Mouse (Mus musculus) cerebellum, postnatal 36 days (tissue): Measurements from ENCODE around the gene Mcrs1.
"Not testable (repeated sequence)": the region's sequence is repeated elsewhere in the genome, so short reads cannot be mapped to it uniquely, and the experiment has no call there.

Experiments
- DNase-seq, 2 experiments: peaks; one replicate each; pipeline ENCODE4 v3.0.0; 2021 to 2022; ENCODE audit warnings: mixed read lengths in 2 of 2

The Mcrs1 gene

GRCm38 (mm10) chr15:99251626-99252380, at the start of gene Mcrs1:
Gene Mcrs1, minus strand, starts transcription at chr15:99251961.
- peak; percentile 97 for DNase-seq

DNA sequence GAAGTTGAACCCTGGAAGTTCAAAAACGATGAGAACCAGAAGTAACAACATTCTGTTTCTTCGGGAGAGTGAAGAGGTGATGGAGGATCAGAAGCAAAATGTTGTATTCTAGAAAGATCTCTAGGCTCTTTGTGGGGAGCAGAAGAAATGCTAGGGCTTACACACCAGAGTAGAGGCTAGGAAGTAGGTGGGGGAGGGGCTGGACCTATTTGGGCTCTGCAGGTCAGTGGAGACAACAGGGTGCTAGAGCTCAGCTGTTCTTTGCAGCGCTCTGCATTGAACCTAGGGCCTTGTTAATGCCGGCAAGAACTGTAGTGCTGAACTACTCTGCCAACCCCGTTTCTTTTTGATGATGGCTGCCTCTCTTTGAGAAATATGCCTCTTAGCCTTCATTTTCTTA, 44.5 kb upstream of the Mcrs1 start:
- no peak for DNase-seq

GRCm38 (mm10) chr15:99295484-99295981, 43.8 kb upstream of the Mcrs1 start, which contains the start of gene Fam186b:
Gene Fam186b, minus strand, starts transcription at chr15:99295888.
- DNase-seq = peak; percentile 41 to 42

- peak; percentile 90 to 95 for DNase-seq
Measured at GRCm38 (mm10) chr15:99294813-99295374, 43.1 kb upstream of the Mcrs1 start, which contains the start of gene Prpf40b. Gene Prpf40b, plus strand, starts transcription at chr15:99295087.

DNA sequence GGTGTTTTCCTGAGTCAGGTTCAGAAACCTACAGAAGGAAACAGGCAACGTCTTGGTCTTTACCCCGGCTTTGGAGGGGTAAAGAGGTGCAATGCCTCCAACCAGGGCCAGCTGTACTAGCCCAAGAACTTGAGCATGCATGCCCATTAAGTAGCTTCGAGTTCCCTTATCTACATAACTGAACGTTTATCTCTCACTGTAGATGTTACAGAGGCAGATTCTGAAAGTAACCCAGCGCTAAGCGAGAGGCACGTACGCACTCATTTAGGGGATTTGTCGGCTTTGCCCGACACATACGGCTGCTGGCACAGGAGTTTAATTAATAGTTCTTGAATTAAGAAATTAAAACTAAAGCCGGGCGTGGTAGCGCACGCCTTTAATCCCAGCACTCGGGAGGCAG, 42.5 kb upstream of the Mcrs1 start:
- peak in 1 of 2 experiments; percentile 17 for DNase-seq

- DNase-seq = no peak
Measured at GRCm38 (mm10) chr15:99290586-99290985, 38.8 kb upstream of the Mcrs1 start.

DNA sequence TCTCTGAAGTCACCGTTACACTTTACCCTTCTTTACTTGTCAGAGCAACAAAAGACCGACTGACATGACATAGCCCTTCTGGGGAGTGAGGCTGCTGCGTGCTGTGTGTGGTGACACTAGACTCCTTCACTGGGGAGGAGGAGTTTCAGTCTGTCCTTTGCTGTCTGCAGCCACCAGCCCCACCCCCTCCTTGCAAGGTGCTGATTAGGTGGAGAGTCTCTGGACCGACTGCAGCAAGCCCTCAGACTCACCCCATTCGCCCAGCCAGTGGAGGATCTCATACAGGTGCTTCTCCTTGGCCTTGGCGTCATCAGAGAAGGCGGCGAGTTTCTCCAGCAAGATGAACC, 33.4 kb upstream of the Mcrs1 start:
- no peak for DNase-seq

DNA sequence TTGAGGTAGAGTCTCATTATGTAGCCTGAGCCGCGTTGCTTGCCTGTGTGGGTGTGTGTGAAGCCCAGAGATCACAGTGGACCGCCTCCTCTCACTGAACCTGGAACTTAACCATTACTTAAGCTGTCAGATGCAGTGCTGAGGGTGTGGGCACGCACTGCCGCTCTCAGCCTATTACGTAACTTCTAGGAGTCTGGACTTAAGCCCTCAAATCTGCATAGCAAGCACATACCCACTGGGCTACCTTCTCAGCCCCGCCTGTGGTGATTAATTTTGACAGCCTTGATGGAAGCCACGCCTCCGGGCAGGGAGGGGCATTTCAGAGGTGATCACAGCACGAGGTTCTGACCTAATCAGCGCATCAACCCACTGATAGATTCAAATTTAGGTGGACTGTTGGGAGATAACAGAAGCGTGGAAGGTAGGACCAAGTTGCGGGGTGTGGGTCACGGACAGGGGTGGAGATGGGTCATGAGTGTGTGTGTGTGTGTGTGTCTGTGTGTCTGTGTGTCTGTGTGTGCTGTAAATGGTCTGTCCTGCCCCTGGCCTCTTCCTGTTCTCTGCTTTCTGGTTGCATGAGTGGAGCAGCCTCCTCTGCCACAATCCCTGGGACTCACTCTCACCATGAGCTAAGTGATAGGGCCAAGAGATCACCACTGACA, 32.9 kb upstream of the Mcrs1 start:
- no peak for DNase-seq

DNA sequence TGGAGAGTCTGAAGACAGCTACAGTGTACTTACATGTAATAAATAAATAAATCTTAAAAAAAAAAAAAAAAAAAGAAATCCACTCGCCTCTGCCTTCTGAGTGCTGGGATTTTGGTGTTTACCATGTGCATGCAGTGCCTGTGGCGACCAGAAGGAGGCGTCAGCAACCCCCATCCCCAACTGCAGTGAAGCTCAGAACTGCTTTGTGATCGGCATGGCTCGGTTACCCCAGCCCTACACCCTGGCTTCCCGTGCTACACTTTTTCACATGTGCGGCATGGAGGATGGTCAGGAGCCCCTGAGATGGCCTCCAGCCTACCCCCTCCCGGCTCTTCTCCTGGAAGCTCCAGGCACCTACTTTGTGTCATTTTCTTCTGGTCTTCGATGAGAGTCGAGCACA, 31.7 kb upstream of the Mcrs1 start:
- DNase-seq = no peak

- no peak for DNase-seq
Measured at GRCm38 (mm10) chr15:99278271-99278670, 26.5 kb upstream of the Mcrs1 start.

DNA sequence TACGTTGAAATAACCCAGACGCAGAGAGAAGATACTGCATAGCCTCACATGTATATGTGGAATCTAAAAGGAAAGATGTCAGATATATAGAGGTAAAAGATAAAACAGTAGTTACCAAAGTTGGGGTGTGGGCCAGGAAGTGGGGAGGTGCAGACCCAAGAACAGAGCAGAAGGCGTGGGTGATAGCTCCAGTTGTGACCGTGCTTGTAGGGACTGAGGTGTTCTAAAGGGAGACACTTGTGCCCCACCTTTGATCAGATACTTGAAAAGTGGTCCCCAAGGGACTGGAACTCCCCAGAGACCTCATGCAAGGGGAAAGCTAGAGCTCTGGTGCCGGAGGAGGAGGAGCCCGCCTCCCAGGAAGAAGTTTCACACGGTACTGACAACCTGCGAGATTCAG, 24.3 kb upstream of the Mcrs1 start:
- no peak for DNase-seq

DNA sequence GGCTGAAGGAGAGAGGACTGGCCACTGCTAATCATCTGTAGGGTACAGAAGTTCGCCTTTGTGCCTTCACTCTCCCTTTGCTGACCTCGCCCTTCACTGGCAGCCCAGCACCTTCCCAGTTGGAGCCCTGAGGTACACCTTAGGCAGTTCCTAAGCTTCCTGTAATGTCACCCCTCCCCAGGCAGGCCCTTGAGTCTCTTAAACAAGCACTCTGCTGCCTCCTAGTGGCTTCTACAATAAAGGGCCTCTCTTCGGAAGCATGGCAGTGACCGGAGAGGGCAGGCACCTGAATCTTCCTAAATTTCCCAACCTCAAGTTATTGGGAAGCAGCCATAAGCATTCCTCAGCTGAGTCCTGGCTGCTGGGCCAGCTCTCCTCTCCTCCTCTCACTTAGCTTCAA, 13.9 kb upstream of the Mcrs1 start:
- DNase-seq = peak; percentile 60 to 74

DNA sequence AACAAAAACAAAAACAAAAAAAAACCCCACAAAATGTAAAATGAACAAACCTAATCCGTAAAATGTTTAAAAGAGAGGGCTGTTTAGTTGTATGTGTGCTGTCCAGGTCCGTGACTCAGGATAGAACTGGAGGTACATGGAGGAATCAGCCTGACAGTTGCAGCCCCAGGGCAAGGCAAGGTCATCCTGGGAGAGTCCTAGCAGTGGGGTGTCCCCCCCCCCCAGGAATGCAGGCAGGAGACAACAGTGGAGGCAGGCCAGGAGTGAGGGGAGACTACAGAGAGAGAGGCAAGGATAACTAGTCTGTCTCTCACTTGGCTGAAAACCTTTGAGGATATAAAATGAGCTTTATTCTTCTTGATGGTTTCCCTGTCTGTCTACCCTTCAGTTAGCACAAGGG, 12.6 kb upstream of the Mcrs1 start:
- no peak for DNase-seq

DNA sequence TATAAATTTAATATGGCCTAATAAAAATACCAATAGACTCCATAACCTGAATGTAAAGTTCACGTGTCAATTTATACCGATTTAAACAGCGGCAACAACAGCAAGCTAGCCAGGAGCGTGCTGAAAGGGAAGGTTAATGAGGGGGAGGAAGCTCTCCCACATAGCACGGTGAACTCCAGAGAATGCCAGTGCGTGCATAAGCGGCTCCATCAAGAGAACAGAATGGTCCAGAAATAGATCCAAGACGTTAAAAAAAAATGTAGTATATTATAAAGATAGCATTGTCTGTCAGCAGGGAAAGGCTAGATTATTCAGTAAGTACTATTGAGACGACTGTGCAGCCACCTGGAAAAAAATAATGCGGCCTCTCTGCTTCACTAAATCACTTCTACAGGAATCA, 10.9 kb upstream of the Mcrs1 start:
- no peak for DNase-seq

DNA sequence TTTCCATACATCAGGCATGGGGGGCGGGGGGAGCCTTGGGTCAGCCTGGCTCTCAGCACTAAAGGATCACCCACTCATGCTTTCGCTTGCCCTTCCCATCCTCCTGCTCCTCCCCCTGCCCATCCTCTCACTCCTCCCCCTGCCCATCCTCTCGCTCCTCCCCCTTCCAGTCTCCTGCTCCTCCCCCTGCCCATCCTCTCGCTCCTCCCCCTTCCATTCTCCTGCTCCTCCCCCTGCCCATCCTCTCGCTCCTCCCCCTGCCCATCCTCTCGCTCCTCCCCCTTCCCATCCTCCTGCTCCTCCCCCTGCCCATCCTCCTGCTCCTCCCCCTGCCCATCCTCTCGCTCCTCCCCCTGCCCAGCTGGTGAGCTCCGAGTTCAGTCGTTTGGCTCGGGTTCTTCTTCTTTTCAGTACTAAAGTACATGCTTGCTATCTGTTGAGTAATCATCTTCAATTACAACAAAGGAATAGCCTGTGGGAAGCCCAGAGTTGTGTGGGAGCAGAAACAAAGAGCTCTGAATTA, 8.0 kb upstream of the Mcrs1 start:
- DNase-seq = peak; percentile 16 to 28

GRCm38 (mm10) chr15:99259167-99259729, 7.5 kb upstream of the Mcrs1 start:
- no peak for DNase-seq

- DNase-seq = no peak
Measured at GRCm38 (mm10) chr15:99255241-99255749, 3.5 kb upstream of the Mcrs1 start.

GRCm38 (mm10) chr15:99254477-99255005, 2.8 kb upstream of the Mcrs1 start:
- DNase-seq = no peak

DNA sequence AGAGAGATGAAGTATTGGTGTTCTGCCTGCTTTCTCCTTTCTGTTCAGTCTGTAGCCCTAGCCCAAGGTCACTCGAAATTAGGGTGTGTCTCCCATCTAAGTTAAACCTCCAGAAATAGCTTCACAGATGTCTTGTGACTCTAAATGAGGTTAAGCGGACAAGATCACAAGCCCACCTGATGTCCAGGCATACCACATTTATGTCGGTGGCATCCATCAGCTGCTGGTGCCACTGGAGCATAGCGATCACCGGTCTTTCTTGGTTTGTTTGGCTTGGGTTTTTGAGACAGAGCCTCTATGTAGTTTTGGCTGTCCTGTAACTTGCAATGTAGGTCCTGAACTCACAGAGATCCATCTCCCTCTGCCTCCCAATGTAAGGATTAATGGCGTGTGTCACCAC, 2.0 kb upstream of the Mcrs1 start:
- no peak for DNase-seq

DNA sequence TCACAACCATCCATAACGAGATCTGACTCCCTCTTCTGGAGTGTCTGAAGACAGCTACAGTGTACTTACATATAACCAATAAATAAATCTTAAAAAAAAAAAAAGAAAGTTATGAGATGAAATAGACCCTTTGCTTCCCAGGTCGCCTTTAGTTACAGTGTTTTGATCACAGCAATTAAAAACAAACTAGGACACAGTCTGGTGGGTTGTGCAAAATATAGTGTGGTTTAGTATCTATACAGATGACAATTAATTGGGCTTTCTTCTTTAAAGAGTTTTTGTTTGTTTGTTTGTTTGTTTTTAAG, 1.4 kb upstream of the Mcrs1 start:
- not testable (repeated sequence) for DNase-seq

- no peak for DNase-seq
Measured at GRCm38 (mm10) chr15:99252381-99253174, 817 bp upstream of the Mcrs1 start.

DNA sequence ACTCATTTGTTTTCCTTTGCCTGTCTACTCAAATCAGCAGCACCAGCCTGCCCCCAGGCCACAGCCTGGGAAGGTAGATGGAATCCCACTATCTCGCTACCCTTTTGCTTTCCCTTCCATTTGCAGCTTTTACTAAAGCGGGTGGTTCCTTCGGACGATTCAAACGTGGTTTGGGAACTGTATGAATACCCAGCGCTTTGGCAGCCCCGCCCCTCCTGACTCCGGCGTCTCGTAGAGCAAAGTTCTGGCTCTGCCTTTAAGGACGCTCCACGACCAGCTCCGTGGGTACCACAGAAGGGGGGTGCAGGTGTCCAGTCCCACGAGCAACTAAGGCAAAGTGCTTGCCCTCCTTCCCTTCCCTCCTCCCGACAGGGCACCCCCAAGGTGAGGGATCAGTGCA, 650 bp downstream of the Mcrs1 start:
- DNase-seq = peak in 1 of 2 experiments; percentile 27
